Mouse (Mus musculus) heart, adult 18-20 months (tissue): ENCODE data around the gene Fes. TPM values are rescaled to one million over a fixed set of nuclear protein-coding genes. Genes with fewer than 3 reads are reported as not detected.
"Not testable (repeated sequence)": the region's sequence is repeated elsewhere in the genome, so short reads cannot be mapped to it uniquely, and the experiment has no call there.

ENCODE experiments used
- DNase-seq, 2 experiments: peaks; one replicate each; pipeline ENCODE4 v3.0.0; 2021 to 2022; ENCODE audit warnings: mixed read lengths in 1 of 2
- total RNA-seq, 2 experiments: library from RNA; stranded (reverse); gene quantifications; 2 replicates each; pipeline ENCODE4 v1.2.3; 2021

Fes gene
- total RNA-seq, 2 experiments from 2014 or later: 9.9 to 11.4 TPM

DNA sequence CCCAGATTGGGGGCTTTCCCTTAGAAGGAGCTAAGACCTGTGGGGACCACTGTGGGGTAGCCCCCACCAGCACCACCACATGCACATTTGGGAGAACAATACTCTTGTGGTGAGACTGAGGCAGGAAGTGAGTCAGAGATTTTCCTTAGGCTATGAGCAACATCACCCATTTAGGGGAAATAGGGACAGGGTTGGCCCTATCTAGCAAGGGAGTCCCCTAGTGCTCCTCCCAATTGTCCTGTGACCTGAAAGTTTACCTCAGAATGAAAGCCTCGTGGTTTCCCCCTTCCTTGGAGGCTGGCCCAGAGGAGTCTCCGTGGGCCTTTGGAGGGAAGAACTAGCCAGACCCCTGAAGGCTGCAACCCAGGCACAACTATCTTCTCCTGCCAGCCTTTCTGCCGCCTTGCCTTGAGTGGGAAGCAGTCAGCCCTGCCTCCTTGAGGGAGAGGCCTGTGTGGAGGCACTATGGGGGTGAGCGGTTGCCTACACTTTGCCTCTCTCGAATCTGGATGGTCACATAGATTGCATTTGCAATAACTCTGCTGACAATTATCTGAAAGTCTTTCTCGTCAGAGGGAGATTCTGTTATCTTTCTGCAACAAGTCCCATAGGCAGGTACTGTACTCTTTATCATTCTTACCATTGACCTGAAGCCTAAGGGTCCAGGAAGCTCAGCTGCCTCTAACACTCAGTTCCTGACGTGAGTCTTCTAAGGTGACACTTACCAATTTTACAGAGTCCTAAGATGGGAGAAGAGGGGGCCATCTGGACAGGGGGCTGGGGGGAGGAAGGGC lies 16.6 kb upstream of the Fes start:
- DNase-seq: peak; percentile 57 to 65

DNA sequence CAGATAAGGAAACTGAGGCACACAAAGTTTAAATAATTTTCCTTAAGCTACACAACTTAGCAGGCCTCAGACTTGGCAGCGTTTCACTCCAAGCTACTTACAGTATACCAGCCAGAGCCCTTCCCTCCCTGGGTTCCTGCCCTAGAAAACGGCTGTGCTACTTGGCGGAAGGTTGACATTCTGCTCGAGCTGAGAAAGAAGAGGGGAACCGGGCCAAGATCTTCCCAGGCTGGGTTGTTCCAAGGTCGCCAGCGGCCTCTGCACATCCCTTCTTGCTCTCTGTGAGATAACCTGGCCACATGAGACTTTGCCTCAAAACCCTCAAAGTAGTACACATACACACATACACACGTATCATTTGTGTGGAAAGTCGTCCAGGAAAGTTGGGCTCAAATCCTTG lies 15.8 kb upstream of the Fes start:
- DNase-seq: peak; percentile 85 to 90

DNA sequence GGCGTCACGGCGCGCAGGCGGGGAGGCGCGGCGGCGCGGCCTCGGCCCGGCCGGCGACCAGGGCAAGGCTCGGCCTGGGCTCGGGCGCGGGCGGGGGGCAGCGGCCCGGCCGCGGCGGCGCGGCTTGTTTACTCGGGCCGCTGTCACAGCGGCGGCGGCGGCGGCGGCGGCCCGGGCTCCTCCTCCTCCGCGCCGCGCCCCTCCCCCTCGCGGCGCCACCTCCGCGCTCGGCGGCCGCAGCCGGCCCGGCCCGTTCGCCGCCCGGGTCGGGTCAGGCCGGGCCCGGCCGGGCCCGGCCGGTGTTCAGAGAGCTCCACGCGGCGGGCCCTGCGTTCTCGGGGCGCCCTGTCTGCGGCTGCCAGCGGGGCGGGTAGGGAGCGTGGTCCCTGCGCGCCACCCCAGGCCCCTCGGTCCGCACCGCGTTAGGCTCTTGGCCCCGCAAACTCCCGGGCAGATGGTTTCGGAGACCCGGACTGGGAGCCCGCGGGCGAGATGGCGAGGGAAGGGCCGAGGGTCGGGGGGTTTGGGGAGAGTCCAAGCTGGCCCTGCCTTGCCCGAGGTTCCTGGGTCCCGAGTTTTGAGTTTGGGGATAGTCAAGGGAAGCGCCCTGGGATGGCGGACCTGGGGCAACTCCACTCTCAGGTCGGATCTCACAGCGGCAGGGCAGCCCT lies 15.0 kb upstream of the Fes start:
- peak; percentile 73 to 81 for DNase-seq

DNA sequence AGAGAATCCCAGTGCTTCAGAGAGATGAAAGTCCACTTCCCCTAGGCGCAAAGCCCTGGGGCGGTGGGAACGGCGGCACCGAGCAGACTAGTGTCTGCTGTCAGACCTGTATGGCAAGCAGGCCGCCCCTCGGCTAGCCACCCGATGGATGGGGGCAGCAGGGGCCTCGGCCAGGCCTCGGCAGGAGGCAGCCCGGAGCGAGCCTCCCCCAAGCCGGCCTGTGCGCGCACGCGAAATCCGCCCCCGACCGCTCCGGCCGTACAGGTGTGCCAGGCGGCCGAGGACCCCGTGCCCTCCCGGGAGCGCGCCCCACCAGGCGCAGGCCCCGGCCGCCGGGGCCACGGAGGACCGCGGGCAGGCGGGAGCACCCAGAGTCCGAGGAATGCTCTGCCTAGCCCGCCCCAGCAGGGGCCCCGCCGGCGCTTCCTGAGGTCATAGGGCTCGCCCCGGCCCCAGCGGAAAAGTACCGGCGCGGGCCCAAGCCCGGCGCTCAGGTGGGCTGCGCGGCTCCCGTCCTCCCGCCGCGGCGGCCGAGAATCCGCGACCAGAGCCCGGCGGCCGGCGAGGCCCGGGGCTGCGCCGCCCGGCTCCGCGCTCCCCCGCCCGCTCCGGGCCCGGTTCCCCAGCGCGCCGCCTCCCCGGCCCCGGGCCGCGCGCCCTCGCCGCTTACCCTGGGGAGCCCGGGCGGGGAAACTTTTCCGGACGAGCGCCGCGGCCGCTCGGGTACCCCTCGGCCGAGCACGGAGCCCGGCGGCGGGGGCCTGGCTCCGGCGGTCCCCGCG lies 14.3 kb upstream of the Fes start:
- DNase-seq: peak; percentile 64

DNA sequence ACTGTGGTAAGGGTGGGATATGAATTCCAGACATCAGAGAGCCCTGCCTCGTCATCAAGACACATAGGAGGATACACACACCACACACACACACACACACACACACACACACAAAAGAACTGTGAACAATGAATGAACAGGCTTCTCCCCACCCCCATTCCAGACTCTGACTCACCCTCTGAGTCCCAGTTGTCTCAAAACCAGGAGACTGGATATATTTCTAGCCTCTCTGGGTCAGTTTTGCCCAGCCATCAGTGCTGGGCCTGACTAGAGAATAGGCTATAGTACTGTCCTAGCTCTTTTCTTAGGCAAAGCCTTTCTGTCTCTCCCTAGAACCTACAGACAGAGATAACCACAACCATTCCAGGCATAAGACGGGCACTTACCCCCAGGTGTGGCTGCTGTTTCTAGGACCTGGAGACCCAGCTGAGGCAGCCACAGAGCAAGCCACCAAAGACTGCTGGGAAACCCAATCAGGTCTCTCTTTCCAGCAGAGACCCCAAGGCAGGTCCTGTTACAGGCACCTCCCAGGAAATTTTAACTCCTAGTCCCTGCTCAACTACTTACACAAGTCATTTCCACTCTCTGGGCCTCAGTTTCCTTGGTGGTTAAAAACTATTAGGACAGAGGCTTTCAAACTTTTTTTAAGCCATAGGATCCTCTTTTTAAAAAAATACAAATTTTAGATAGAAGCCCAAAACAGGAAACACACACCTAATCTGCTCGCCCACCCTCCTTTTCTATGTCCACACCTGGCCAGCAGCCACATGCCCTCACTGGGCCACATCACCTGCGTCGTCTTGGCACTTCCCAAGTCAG lies 13.5 kb upstream of the Fes start:
- peak in 1 of 2 experiments; percentile 46 for DNase-seq

DNA sequence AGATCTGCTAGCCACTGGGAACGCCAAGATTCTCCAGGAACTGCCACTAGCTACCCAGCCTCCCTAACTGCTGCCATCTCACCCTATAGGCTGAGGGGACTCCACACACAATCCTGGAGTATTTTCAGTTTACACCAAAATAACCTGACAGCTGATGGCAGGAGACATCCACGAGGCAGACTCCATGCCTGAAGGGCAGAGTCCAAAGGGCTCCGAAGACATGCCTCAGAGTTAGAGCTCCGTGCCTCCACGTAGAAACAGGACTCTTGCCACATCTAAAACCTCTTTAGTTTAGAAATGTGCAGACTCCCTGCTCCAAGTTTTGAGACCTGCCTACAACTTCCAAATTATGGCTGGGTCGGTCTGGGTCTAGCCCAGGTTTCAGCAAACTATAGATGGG lies 12.8 kb upstream of the Fes start:
- no peak for DNase-seq

DNA sequence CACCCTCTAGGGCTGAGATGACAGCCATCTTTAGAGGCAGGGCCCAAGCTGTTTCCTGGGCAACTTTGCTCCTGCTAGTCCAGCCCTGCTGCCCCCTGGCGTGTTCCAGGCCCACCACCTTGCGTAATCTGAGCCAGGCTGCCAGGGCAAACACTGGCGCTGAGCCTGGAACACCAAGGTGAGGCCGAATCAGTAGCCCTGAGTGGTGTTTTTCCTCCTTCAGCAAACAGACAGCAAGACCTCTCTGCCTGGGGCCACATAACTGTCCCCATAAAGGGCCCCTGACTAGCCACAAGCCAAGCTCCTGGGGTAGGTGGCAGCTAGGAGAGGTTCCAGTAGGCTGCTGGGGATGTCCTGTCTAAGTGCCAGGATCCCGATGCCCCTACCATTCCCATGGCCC lies 12.4 kb upstream of the Fes start:
- peak; percentile 72 to 80 for DNase-seq

DNA sequence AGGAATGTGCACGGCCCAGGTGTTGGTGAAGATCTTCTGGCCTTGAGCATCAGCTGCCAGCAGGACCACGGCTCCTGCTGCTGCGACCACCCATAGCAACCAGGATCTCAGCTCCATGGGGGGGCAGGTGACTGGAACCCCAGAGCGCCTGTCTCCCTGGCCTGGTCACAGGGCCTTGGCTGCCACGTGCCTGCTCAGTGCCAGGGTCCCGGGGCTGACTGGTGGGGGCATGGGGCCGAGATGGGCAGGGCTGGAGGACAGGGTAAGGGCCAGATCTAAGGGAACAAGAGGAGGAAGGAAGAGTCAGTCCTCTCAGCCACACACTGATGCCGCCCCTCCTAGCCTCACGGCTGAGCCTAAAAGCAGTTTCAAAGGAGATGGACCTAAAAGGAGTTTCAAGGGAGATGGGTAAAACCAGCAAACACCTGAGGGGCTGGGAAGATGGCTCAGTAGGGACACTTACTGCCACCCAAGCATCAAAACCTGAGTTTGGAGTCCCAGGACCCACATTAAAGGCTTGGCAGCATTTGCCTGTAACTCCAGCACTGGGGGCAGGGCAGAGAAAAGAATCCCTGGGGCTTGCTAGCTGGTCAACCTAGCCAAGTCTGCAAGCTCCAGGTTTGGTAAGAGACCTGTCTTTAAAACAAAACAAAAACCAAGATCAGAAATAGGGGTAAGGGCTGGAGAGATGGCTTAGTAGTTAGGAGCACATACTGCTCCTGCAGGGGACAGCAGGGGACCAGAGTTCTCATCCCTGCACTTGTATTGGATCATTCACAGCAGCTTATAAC lies 11.1 kb upstream of the Fes start:
- DNase-seq: no peak

DNA sequence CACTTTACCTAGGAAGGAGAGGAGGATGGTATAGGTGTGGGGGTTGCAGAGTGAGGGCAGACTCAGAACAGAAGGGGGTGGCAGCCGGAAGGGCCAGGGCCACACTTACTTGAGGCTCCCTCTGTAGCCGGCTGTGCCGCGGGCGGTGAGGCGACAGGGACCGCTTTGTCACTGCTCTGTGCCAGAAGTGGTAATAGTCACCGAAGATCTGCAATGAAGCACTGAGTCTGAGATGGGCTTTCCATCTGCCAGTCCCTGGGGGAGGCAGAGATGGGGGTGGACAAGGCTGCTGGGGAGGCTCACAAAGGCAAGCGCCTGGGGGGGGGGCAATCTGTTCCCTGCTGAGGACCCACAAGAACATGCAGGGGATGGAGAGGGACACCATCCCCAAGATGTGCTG lies 10.2 kb upstream of the Fes start:
- DNase-seq: no peak

DNA sequence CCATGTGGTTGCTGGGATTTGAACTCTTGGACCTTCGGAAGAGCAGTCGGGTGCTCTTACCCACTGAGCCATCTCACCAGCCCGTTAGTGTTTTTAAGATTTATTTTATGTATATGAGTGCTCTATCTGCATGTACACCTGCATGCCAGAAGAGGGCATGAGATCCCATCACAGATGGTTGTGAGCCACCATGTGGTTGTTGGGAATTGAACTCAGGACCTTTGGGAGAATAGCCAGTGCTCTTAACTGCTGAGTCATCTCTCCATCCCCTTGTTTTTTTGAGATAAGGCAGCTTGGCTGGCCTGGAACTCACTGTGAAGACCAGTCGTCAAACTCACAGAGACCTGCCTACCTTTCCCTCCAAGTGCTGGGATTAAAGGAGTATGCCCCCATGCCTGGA lies 8.7 kb upstream of the Fes start:
- not testable (repeated sequence) for DNase-seq

DNA sequence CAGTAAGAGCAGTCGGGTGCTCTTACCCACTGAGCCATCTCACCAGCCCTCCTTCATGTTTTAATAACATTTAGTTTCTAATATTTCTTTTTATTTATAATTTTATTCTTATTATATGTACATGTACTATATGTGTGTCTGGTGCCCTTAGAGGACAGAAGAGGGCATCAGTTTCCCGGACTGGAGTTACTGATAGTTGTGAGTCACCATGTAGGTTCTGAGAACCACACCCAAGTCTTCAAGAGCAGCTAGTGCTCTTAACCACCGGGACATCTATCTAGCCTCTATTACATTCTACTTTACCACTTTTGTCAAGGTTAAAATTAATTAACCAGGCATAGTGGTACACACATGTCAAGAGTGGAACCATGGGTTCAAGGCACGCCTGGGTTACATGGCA lies 6.9 kb upstream of the Fes start:
- DNase-seq: no peak

DNA sequence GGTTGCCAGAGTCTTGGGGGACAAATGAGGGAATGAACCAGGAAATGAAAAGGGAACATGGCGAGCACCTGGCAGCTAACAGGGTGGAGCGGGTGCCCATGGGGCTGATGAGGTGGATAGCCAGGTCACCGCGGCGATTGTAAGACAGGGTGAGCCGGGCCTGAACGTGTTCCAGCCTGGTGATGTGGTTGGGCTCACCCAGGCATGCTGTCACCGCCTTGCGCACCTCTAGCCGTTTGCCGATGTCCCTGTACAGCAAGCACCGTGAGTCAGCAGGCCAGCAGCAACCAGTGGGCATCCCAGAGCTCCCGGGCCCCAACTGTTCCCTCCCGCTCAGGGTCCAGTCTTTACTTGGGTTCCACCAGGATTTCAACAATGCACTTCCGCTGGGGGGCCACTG lies 4.4 kb upstream of the Fes start:
- DNase-seq: no peak

DNA sequence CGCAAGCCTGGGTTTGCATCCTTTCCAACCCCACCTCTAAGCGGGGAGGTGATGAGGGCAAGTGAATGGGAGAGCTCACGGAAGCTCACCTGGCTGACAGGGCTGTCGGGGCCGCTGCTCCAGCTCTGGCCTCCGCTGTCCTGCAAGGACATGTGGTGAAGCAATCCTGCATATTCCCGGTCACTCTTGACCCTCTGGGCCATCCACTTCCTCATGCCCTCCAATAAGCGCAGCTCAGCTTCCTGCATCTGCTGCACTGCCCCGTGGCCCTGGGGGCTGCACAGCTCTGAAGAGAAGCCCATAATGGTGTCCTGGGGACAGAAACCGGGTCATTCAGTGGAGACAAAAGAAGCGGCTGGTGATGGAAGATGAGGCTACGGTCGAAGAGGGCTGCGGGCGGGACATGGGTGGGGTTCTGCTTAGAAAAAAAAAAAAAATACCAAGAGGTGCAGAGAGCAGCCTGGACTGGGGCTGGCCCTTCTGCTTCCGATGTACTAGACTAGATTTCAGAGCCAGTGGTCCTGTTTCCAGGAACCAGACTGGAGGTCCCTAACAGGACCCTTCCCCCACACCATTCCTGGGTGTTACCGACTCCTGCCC lies 613 bp downstream of the Fes start:
- peak; percentile 63 to 65 for DNase-seq

DNA sequence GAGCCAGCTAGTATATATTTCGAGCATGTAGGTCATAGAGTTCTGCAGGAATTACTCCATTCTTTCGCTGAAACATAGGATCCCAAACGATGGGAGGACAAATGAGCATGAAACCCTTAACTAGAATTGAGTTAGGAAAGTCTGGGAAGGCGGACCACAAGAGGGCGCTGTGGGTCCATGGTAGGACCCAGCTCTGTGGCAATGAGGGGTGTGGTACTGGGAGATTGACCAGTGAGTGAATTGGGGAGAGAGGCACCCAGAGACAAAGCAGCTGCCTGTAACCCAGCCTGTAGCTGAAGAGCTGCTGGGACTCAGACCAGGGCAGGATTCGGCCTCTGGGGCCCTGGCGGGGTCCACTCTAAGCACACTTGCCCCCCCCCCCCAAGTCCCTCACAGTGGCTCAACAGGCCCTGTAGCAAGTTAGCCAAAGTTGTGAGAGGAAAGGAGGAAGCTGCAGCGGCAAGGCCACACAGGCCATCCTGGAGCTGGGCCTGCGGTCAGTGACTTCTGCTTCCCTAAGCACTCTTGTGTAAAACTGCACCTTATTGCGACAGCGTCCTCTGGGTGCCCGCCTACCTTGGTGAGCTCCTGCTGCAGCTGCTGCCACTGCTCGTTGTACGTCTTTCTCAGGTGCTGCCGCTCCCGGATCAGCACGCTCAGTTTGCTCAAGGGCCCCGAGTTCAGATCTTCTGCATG lies 1.4 kb downstream of the Fes start:
- DNase-seq: peak; percentile 92 to 97

DNA sequence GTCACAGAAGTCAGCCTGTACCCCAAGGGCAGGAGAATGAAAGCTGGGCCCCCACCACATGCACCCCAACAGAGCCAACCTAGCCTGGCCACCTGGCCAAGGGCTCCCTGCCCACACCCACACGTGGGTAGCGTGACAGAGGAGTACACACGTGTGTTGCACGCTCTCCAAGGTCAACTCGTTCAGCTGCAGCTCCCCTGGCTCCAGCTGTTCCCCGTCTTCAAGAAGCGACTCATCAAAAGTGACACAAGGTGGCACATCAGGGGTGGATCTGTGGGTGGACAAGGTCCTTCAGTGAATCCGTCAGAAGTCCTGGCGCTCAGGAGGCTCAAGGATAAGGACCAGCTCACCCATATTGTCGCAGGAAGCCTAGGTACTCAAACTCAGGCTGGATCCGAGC lies 4.8 kb downstream of the Fes start:
- DNase-seq: no peak

DNA sequence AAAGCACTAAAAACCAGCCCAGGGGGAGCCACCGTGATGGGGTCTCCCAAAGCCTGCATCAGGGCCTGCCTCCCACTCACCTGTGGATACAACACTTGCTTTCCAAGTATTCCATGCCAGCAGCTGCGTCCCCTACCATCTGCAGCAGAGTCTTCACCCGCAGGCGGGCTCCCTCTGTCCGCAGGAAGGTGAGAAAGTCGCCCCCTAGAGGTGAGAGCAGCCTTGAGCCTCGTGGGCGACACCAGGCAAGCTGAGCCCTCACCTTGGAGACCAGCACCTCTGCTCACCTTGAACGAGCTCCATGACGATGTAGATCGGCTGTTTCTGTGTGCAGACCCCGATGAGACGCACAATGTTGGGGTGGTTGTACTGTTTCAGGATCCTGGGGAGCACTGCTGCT lies 8.2 kb downstream of the Fes start:
- DNase-seq: no peak

DNA sequence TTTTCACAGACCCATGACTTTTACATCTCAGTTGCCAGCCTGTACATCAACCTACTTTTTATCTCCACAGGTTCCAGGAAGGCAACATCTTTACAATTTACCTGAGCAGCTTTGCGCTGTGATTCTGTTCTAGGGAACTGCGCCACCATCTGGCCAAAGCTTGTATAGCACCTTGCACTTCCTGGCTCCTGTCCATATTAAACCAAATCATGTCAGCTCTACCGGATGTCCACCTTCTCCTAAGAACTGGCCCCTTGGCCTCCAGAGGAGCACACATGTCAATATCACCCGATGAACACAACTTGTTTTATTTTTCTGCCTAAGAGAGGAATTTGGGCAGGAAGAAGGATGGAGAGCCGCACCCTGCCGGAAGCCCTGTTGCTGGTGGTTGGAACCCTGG lies 10.3 kb downstream of the Fes start:
- peak; percentile 50 to 84 for DNase-seq

DNA sequence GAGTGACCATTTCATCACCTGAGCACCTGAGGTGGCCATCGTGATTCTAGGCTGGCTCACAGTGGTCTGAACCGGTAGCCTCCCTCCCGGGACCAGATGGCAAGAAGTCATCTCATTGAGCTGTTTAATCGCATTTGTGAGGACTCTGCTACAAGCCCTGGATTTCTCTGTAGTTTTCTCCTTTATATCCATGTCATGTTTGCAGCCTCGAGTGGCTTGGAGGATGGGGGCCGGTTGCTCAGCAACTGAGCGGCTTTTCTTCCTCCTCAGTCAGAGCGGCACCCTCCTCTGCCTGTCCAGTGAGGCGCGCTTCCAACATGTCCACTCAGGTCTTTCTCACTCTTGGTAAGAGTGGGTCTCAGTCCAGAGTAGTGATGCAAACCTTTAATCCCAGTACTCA lies 11.6 kb downstream of the Fes start:
- no peak for DNase-seq

DNA sequence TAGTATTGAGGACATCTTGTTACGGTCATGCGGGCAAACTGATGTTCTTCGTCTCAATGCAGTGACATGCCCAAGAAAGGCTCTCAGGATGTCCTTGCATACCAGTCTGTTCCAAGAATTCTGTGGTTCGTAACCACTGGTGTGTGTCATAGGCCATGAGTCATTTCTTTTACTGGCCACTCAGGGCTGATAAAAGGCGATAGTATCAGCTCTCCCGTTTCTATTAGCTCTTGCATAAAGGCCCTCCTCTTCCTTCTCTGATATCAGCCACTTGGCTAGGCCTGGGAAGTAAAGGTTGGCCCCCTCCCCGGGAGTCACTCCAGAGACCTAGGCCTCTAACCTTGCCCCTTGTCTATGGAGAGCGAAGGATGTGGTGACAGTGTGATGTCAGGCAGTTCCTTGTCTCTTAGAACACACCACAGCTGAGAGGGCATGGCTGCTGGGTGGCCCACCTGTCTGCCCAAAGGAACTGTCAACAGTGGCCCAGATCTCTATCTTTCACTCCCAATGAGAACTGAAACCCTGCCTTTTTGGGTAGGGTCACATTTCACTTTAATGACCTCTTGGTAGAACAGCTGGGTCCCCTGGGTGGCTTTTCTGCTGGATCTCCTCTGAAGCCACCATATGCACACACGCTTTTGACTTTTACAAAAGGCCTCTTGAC lies 12.2 kb downstream of the Fes start:
- DNase-seq: no peak

DNA sequence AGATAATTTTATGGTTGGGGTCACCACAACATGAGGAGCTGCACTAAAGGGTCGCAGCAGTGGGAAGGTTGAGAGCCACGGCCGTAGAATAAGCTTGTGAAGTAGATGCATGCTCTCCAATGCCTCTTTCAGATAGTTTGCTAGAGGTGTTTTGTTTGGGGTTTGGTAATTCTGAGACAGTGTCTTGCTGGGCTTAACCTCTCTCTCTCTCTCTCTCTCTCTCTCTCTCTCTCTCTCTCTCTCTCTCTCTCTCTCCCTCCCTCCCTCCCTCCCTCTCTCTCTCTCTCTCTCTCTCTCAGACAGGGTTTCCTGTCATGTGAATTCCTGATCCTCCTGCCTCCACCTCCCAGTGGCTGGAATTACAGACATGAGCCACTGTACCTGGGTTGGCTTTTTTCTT lies 13.0 kb downstream of the Fes start:
- DNase-seq: no peak
